Mouse (Mus musculus) frontal cortex, postnatal 10 days (tissue): Measurements from ENCODE around the gene Shtn1.

Source experiments
- DNase-seq, 2 experiments: peaks; one replicate each; pipeline ENCODE4 v3.0.0; 2022; ENCODE audit warnings: low spot score in 2 of 2, mixed read lengths in 1 of 2

Shtn1 gene

GRCm38 (mm10) chr19:58968731-58969506 is 107.0 kb downstream of the Shtn1 start:
- DNase-seq, result no peak

GRCm38 (mm10) chr19:58963011-58963410 is 112.9 kb downstream of the Shtn1 start:
- no peak for DNase-seq

GRCm38 (mm10) chr19:58954779-58955178 is 121.1 kb downstream of the Shtn1 start:
- DNase-seq, result no peak

- no peak for DNase-seq
These were observed 123.7 kb downstream of the Shtn1 start for GRCm38 (mm10) chr19:58952236-58952635.

- DNase-seq, result no peak
These were observed 124.4 kb downstream of the Shtn1 start for GRCm38 (mm10) chr19:58951521-58951920.

- DNase-seq, result no peak
These were observed 129.9 kb downstream of the Shtn1 start for GRCm38 (mm10) chr19:58945959-58946358.

- DNase-seq, result peak; percentile 91 to 95
These were observed 132.8 kb downstream of the Shtn1 start, which contains the start of the genes Eno4 and Hspa12a for GRCm38 (mm10) chr19:58942841-58943828. TSS of gene Eno4 (plus strand) at chr19:58943425. TSS of gene Hspa12a (minus strand) at chr19:58943654.

GRCm38 (mm10) chr19:58933062-58933461 is 142.8 kb downstream of the Shtn1 start:
- no peak for DNase-seq

GRCm38 (mm10) chr19:58931081-58931800 is 144.7 kb downstream of the Shtn1 start:
- no peak for DNase-seq
